Mouse (Mus musculus) ES-E14 (cell line): ENCODE measurements around the gene Slc35c1. TPM values are rescaled to one million over a fixed set of nuclear protein-coding genes. Genes with fewer than 3 reads are reported as not detected.

Experiments
- DNase-seq: peaks from one replicate; pipeline ENCODE4 v3.0.0-alpha.2; 2013; ENCODE audit warnings: low read depth, low spot score
- H3K27ac ChIP-seq: 2 replicates; pipeline ENCODE4 v1.5.1; 2012; ENCODE audit warnings: low read depth, mild to moderate bottlenecking, low read length, moderate library complexity, mixed read lengths; ENCODE audit not compliant: poor library complexity, insufficient read depth, severe bottlenecking
- H3K36me3 ChIP-seq: 2 replicates; pipeline ENCODE4 v1.6.1; 2012; ENCODE audit warnings: mild to moderate bottlenecking, low read length, moderate library complexity, mixed read lengths; ENCODE audit not compliant: control insufficient read depth, poor library complexity, insufficient read depth, severe bottlenecking
- H3K4me1 ChIP-seq, 2 experiments: fragments of 150-350 bp in 1 of 2; sonication (generic) in 1 of 2; 2 replicates each; pipeline ENCODE4 v1.6.1; 2012; ENCODE audit warnings: low read length in 2 of 2, mild to moderate bottlenecking in 1 of 2, mixed read lengths in 1 of 2; ENCODE audit not compliant: control insufficient read depth in 2 of 2, insufficient read depth in 2 of 2, poor library complexity in 1 of 2
- H3K4me3 ChIP-seq, 2 experiments: fragments of 150-350 bp in 1 of 2; sonication (generic) in 1 of 2; 2 replicates each; pipeline ENCODE4 v1.5.1; 2012; ENCODE audit warnings: low read length in 2 of 2, low read depth in 1 of 2, mild to moderate bottlenecking in 1 of 2, mixed read lengths in 1 of 2; ENCODE audit not compliant: insufficient read depth in 1 of 2, poor library complexity in 1 of 2, severe bottlenecking in 1 of 2
- H3K9ac ChIP-seq: 2 replicates; pipeline ENCODE4 v1.6.1; 2012; ENCODE audit warnings: low read depth, mild to moderate bottlenecking, low read length, mixed read lengths; ENCODE audit not compliant: poor library complexity, insufficient read depth, severe bottlenecking
- H3K9me3 ChIP-seq: fragments of 150-350 bp; sonication (generic); 2 replicates; pipeline ENCODE4 v1.6.1; 2012; ENCODE audit warnings: low read depth, mild to moderate bottlenecking, low read length; ENCODE audit not compliant: control insufficient read depth, insufficient read depth
- CHD2 ChIP-seq: IDR thresholded peaks from 2 replicates; pipeline ENCODE4 v1.6.1; 2014; ENCODE audit warnings: mild to moderate bottlenecking, low read depth, low read length, inconsistent platforms
- HCFC1 ChIP-seq: IDR thresholded peaks from 2 replicates; pipeline ENCODE4 v1.6.1; 2012; ENCODE audit warnings: low read length, inconsistent platforms, borderline replicate concordance; ENCODE audit not compliant: insufficient read depth
- MAFK ChIP-seq: IDR thresholded peaks from 2 replicates; pipeline ENCODE4 v1.6.1; 2014; ENCODE audit warnings: mild to moderate bottlenecking, low read depth, low read length, inconsistent platforms; ENCODE audit not compliant: insufficient read depth
- ZC3H11A ChIP-seq: IDR thresholded peaks from 2 replicates; pipeline ENCODE4 v1.6.1; 2012; ENCODE audit warnings: low read depth, mild to moderate bottlenecking, inconsistent platforms, low read length, borderline replicate concordance
- ZNF384 ChIP-seq: IDR thresholded peaks from 2 replicates; pipeline ENCODE4 v1.6.1; 2012; ENCODE audit warnings: low read depth, low read length, inconsistent platforms
- in situ Hi-C, 2 experiments: fragments of 600-800 bp; cut with MboI; formaldehyde crosslinking; loops; one replicate each; pipeline ENCODE4 v1.15.1; 2025; ENCODE audit warnings: low sequenced_read_pairs in 2 of 2, inconsistent platforms in 1 of 2; ENCODE audit not compliant: unreplicated experiment in 2 of 2
- total RNA-seq: library from RNA; depleted of rRNA; stranded (reverse); fragments of 300-350 nt; gene quantifications from 2 replicates; pipeline ENCODE4 v1.2.3, GENCODE M21; 2012; rRNA removed

Gene Slc35c1
- total RNA-seq: 4.8 and 5.2 TPM in 2 replicates

DNA sequence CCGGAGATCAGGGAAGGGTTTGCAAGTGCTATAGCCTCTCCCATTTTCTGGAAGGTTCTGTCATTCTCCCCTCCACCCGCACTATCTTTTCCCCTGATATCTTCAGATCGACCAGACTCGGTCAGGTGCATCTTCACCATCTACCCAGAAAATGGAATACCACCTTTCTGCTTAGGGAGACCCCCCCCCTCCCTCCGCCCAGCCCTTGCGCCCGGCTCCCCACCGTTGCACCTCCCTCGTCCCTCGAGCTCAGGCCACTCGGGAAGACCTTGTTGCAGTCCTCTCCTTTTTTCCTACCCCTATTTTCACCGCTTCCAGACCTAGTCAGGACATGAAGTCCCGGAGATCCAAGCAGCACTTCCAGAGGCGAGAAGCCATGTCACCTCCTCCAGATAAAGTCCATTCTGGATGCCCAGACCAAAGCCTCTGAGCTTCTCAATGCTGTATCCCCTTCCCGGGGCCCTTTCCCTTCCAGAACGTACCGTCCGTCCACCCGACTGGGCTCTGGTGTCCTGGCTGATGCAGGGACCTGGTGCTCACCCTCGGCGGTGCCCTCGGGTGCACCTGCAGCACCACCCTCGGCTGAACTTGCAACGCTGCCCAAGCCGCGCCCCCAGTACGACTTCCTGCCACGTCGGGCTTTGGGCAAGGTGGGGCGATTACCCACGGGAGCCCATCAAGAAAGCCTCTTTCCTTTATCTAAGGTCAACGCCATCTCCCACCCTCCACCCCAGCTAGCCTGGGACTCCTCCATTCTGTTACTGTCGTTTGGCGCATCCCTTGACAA, at the start of gene Slc35c1:
TSS of gene Slc35c1 (minus strand) at position 618 of the 787 bp plus-strand sequence.
- peak within 1 kb of the TSS; percentile 71 for H3K9ac ChIP-seq
- H3K4me3 ChIP-seq: peak within 1 kb of the TSS; percentile 77 to 91
- H3K27ac ChIP-seq: no peak within 1 kb of the TSS
- peaks cover 2 to 14% of the 10 kb centered on the region in 2 experiments; a peak in 2 of 4 replicates for H3K4me1 ChIP-seq
- no peaks in the 10 kb centered on the region for H3K9me3 ChIP-seq
- no peak for TF ChIP-seq MAFK
- TF ChIP-seq CHD2: no peak
- no peak for TF ChIP-seq ZNF384
- no peak for TF ChIP-seq HCFC1
- no peak for TF ChIP-seq ZC3H11A
- in situ Hi-C loops: no loop called here
- no peak for DNase-seq
- H3K36me3 ChIP-seq: no peaks in the 10 kb centered on the region

GRCm38 (mm10) chr2:92505291-92505690, 45.0 kb upstream of the Slc35c1 start:
- TF ChIP-seq HCFC1 (no peak), ZNF384 (no peak), MAFK (no peak), ZC3H11A (no peak), CHD2 (no peak)
- in situ Hi-C loops: no loop called here
- Histone ChIP-seq H3K27ac (no peak overlapping the region), H3K4me1 (no peaks in the 10 kb centered on the region), H3K36me3 (no peaks in the 10 kb centered on the region), H3K9ac (no peak overlapping the region), H3K4me3 (no peak overlapping the region), H3K9me3 (no peaks in the 10 kb centered on the region)
- no peak for DNase-seq

- no peak for TF ChIP-seq HCFC1
- TF ChIP-seq ZC3H11A: no peak
- in situ Hi-C loops: no loop called here
- no peaks in the 10 kb centered on the region; a peak in 1 of 4 replicates for H3K4me1 ChIP-seq
- H3K36me3 ChIP-seq: no peaks in the 10 kb centered on the region
- no peak for DNase-seq
- H3K4me3 ChIP-seq: no peak overlapping the region
- H3K9me3 ChIP-seq: no peaks in the 10 kb centered on the region
- H3K27ac ChIP-seq: no peak overlapping the region
- no peak overlapping the region for H3K9ac ChIP-seq
Measured at GRCm38 (mm10) chr2:92503421-92503820, 43.1 kb upstream of the Slc35c1 start.

DNA sequence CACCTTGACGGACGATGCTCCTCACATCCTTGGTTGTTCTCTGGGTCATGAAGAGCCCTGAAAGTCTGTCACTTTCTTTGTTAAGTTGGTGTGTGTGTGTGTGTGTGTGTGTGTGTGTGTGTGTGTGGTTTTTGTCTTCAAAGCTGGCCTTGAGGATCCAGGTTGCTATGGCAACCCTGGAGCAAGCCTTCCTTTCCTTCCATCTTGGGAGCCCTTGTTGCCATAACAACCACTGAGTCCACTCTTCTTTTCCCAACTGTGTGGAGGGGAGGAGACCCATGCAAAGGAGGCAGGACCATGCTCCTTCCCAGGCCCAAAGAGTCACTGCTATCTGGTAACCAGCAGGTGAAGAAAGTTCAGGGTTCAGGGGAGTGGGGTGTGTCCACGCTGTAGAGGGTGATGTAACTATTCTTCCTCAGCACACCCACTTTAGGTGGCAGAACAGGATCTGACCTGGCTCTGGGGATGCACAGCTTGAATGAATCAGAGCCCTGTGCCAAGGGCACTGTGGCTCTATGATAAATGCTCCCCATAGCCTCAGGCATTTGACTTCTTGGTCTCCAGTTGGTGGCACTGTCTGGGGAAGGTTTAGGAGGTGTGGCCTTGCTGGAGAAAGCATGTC, 39.5 kb upstream of the Slc35c1 start:
- Histone ChIP-seq H3K4me1 (peaks cover 0 to 6% of the 10 kb centered on the region in 2 experiments; a peak in 1 of 4 replicates), H3K4me3 (no peak overlapping the region), H3K9me3 (no peaks in the 10 kb centered on the region), H3K36me3 (no peaks in the 10 kb centered on the region), H3K27ac (no peak overlapping the region), H3K9ac (no peak overlapping the region)
- TF ChIP-seq MAFK: no peak
- no peak for TF ChIP-seq CHD2
- TF ChIP-seq HCFC1: no peak
- TF ChIP-seq ZC3H11A: no peak
- TF ChIP-seq ZNF384: no peak
- in situ Hi-C loops: loop anchor here in 1 of 2 experiments (25.0 kb wide), 1 partner anchor 312 kb away; no protein-coding TSS in a partner anchor
- no peak for DNase-seq
